16 mouse cellular contexts compared by ENCODE assay signal in genomic region chr3:27247785-27248184, GRCm38 (mm10).
"Had no signal": no experiment of that assay in that cellular context is flagged by ENCODE, and none has a peak within 500 bp of the region (broad histone marks: within the 10 kb centered on the region; RNA-seq: fewer than 3 reads in every experiment).

No protein-coding gene starts in this region.

- DNase-seq: kidney, adult 11 months; kidney, adult 9 months; kidney, postnatal 10 days; layer of hippocampus, adult 9-11 months; liver; liver, embryonic 13.5 days; liver, postnatal 0 days; lung, postnatal 36 days; retina, postnatal 1 day; thymus, postnatal 4 days had no signal

- H3K9me3 ChIP-seq: limb, embryonic 12.5 days; liver, embryonic 13.5 days; midbrain, embryonic 12.5 days; neural tube, embryonic 13.5 days; stomach, embryonic 15.5 days had no signal

- H3K4me2 ChIP-seq: limb, embryonic 12.5 days; liver, embryonic 13.5 days; midbrain, embryonic 12.5 days; neural tube, embryonic 13.5 days; stomach, embryonic 15.5 days had no signal

- H3K36me3 ChIP-seq: limb, embryonic 12.5 days; liver, embryonic 13.5 days; midbrain, embryonic 12.5 days; neural tube, embryonic 13.5 days; stomach, embryonic 15.5 days had no signal

- H3K27me3 ChIP-seq: limb, embryonic 12.5 days; liver, embryonic 13.5 days; midbrain, embryonic 12.5 days; neural tube, embryonic 13.5 days; stomach, embryonic 15.5 days had no signal

- H3K9ac ChIP-seq: limb, embryonic 12.5 days; liver, embryonic 13.5 days; liver, postnatal 0 days; midbrain, embryonic 12.5 days; neural tube, embryonic 13.5 days; stomach, embryonic 15.5 days had no signal

- H3K4me3 ChIP-seq: limb, embryonic 12.5 days; liver, embryonic 13.5 days; midbrain, embryonic 12.5 days; neural tube, embryonic 13.5 days; stomach, embryonic 15.5 days had no signal

- H3K4me1 ChIP-seq: limb, embryonic 12.5 days; liver, embryonic 13.5 days; midbrain, embryonic 12.5 days; neural tube, embryonic 13.5 days; stomach, embryonic 15.5 days had no signal

- H3K27ac ChIP-seq: limb, embryonic 12.5 days; liver, embryonic 13.5 days; midbrain, embryonic 12.5 days; neural tube, embryonic 13.5 days; stomach, embryonic 15.5 days had no signal

- ATAC-seq: liver, postnatal 0 days; lung, postnatal 0 days; midbrain, embryonic 16.5 days had no signal
